Mouse (Mus musculus) forebrain, postnatal 0 days (tissue): ENCODE measurements around the gene Ablim2. TPM values are rescaled to one million over a fixed set of nuclear protein-coding genes. Genes with fewer than 3 reads are reported as not detected.

ENCODE experiments used
- ATAC-seq: fragments of 200-750 bp; cut with Nextera tagmentation; 2 replicates; pipeline ENCODE4 v1.8.0; 2017; ENCODE audit warnings: mild to moderate bottlenecking, moderate library complexity
- DNase-seq: peaks from one replicate; pipeline ENCODE4 v3.0.0-alpha.2; 2015
- H3K27ac ChIP-seq: fragments of 300-500 bp; sonication (generic); 2 replicates; pipeline ENCODE4 v1.5.1; 2014; ENCODE audit warnings: low read depth, mild to moderate bottlenecking, antibody characterized with exemption, low read length, moderate library complexity, mixed read lengths
- H3K27me3 ChIP-seq: fragments of 300-500 bp; sonication (generic); 2 replicates; pipeline ENCODE4 v1.6.1; 2014; ENCODE audit warnings: mild to moderate bottlenecking, low read length, mixed read lengths; ENCODE audit not compliant: insufficient read depth
- H3K36me3 ChIP-seq: fragments of 300-500 bp; sonication (generic); 2 replicates; pipeline ENCODE4 v1.6.1; 2014; ENCODE audit warnings: mild to moderate bottlenecking, moderate library complexity; ENCODE audit not compliant: insufficient read depth
- H3K4me1 ChIP-seq: fragments of 300-500 bp; sonication (generic); 2 replicates; pipeline ENCODE4 v1.6.1; 2014; ENCODE audit warnings: antibody characterized with exemption; ENCODE audit not compliant: insufficient read depth
- H3K4me2 ChIP-seq: fragments of 300-500 bp; sonication (generic); 2 replicates; pipeline ENCODE4 v1.6.1; 2014; ENCODE audit warnings: low read depth, mild to moderate bottlenecking, moderate library complexity
- H3K4me3 ChIP-seq: fragments of 300-500 bp; sonication (generic); 2 replicates; pipeline ENCODE4 v1.5.1; 2014; ENCODE audit warnings: low read depth, low read length, mixed read lengths
- H3K9ac ChIP-seq: fragments of 300-500 bp; sonication (generic); 2 replicates; pipeline ENCODE4 v1.6.1; 2014; ENCODE audit warnings: mild to moderate bottlenecking
- H3K9me3 ChIP-seq: fragments of 300-500 bp; sonication (generic); 2 replicates; pipeline ENCODE4 v1.6.1; 2016; ENCODE audit warnings: low read length
- CTCF ChIP-seq: sonication (generic); IDR thresholded peaks from 2 replicates; pipeline ENCODE4 v1.5.1; 2016; ENCODE audit warnings: antibody characterized with exemption, control low read depth, low read depth
- WGBS: fragments of 180-500 bp; shearing (Covaris S2); extraction: QIAGEN DNeasy Blood & Tissue Kit; methylation state at CpG from one replicate; pipeline ENCODE4 v1.1.7; 2014; 5-methylcytosine and 5-hydroxymethylcytosine counted together
- polyA plus RNA-seq: library from polyadenylated mRNA; unstranded; fragments of >200 nt; fragmentation: Nextera tagmentation; extraction: Ambion mirVana; gene quantifications from 2 replicates; pipeline ENCODE4 v1.2.1, GENCODE M21; 2015
- total RNA-seq: library from RNA; depleted of rRNA; stranded (reverse); fragments of >200 nt; gene quantifications from 2 replicates; pipeline ENCODE4 v1.2.3, GENCODE M21; 2014

The Ablim2 gene
- total and polyA plus RNA-seq, 2 experiments from 2014 or later: 18.2 to 20.6 TPM

DNA sequence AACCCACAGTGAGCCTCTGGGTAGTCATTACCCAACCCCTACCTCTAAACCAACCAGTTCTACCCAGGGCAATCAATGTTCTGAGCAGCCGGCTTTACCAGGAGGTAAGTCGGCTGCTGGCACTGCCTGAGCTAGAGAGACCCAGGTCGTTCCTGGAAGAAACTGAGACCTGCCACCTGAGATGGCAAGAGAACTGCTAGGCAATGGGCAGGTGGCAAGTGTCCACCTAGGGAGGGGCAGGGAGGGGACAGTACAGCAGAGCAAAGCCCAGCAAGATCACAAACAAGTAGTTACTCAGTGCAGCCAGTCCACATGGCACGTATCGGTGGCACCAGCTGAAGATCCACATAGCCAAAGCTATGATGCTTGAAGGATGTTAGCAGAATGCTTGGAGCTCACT lies 118.6 kb downstream of the Ablim2 start:
- WGBS: 89% methylated on average over 5 of the region's 5 CpGs
- DNase-seq (no peak), ATAC-seq (no peak)
- no peak overlapping the region for H3K27ac ChIP-seq
- H3K4me2 ChIP-seq: no peak overlapping the region
- no peaks in the 10 kb centered on the region for H3K36me3 ChIP-seq
- no peak overlapping the region for H3K9ac ChIP-seq
- no peaks in the 10 kb centered on the region for H3K9me3 ChIP-seq
- H3K27me3 ChIP-seq: no peaks in the 10 kb centered on the region; the same call in 1 of the 2 replicates
- H3K4me3 ChIP-seq: no peak overlapping the region
- peaks cover 16% of the 10 kb centered on the region for H3K4me1 ChIP-seq
- no peak for TF ChIP-seq CTCF

DNA sequence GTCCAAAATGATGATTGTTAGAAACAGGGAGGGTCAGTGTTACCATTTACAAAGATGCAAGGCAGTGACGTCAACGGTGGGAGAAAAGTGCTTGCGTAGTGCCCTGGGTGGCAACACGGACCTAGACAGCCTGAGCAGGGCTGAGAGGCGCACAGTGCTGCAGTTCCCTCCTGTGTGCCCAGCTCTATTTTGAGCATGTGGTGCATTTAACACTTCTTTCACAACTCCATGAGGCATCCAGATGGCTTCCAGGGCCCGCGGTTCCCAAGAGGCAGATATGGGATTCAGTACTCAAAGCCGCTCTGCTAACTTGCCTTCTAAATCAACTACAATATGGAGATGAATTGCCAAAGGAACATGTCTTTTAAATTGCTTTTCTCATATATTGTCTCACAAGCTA lies 121.5 kb downstream of the Ablim2 start:
- Histone ChIP-seq H3K36me3 (no peaks in the 10 kb centered on the region), H3K27me3 (no peaks in the 10 kb centered on the region; the same call in 1 of the 2 replicates), H3K4me2 (no peak overlapping the region), H3K4me3 (no peak overlapping the region), H3K4me1 (peaks cover 16% of the 10 kb centered on the region), H3K9me3 (no peaks in the 10 kb centered on the region), H3K9ac (no peak overlapping the region), H3K27ac (no peak overlapping the region)
- TF ChIP-seq CTCF: no peak
- 60% methylated on average over 8 of the region's 8 CpGs for WGBS
- ATAC-seq (peak; percentile 96), DNase-seq (peak; percentile 89)

DNA sequence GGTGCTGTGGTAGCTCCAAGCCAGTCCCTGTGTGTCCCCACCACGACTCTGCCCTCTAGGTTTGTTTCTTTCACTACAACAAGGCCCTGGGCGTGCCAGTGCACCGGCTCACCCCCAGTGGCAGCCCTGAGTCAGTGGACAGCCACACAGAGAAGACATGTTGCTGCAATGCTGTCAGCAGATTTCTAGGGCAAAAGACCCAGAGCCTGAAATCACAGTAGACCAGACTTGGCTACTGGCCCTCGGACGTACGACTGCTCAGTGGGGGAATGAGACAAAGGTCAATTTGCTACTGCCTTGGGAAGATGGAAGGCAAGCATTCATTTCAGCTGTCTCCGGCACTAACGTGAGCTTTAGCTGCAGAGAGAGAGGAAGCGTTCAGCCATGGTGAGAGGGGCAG lies 124.7 kb downstream of the Ablim2 start:
- Histone ChIP-seq H3K36me3 (no peaks in the 10 kb centered on the region), H3K4me2 (no peak overlapping the region), H3K9me3 (no peaks in the 10 kb centered on the region), H3K4me1 (peaks cover 16% of the 10 kb centered on the region), H3K9ac (no peak overlapping the region), H3K27me3 (no peaks in the 10 kb centered on the region), H3K27ac (no peak overlapping the region), H3K4me3 (no peak overlapping the region)
- TF ChIP-seq CTCF: no peak
- ATAC-seq (no peak), DNase-seq (no peak)
- 59% methylated on average over 9 of the region's 9 CpGs for WGBS

DNA sequence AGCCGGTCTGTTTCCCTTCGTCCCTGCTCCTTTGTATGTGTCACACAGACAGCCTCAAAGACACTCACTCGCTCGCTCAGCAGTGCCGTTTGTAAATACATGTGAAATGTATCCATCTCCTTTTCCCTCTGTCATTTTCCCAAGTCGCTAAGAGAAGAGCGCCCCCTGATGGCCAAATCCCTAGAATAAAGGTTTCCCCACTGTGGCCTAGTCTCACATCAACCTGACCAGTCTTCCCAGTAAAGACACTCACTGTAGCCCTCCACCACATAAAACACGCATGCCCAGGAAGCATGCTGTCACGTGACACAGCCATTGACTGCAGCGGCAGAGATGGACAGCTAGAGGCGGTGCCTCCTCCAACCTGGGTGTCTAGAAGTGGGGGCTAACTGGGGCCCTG lies 126.6 kb downstream of the Ablim2 start:
- ATAC-seq (peak; percentile 36; the same call in 1 of the 2 replicates), DNase-seq (peak; percentile 58)
- Histone ChIP-seq H3K36me3 (no peaks in the 10 kb centered on the region), H3K9me3 (no peaks in the 10 kb centered on the region), H3K27me3 (no peaks in the 10 kb centered on the region), H3K27ac (no peak overlapping the region), H3K9ac (no peak overlapping the region), H3K4me3 (no peak overlapping the region), H3K4me1 (0 out of 2 replicates have a peak, but pooled peaks cover 8% of the 10 kb centered on the region), H3K4me2 (no peak overlapping the region)
- TF ChIP-seq CTCF: peak; percentile 62
- WGBS: 35% methylated on average over 11 of the region's 11 CpGs

DNA sequence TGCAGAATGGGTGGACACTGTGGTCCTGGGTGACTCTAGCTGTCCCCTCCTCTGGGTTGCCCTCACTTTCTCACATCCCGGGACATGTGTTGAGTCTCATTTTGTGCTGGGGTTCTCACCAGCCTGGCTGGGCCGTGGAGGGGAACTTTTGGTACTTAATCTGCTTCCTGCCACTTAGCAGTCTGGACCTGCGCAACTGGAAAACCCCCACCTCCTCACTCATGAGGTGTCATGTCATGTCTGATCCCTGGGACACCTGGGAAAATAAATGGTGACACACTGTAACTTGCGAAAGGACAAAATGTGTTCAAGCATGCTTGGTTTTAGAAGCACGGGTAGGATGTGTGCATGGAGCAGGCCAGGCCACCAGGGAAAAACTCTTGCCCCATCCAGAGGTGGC lies 127.0 kb downstream of the Ablim2 start:
- 91% methylated on average over 5 of the region's 5 CpGs for WGBS
- TF ChIP-seq CTCF: no peak
- ATAC-seq (no peak), DNase-seq (no peak)
- H3K4me2 ChIP-seq: no peak overlapping the region
- no peaks in the 10 kb centered on the region for H3K36me3 ChIP-seq
- H3K4me3 ChIP-seq: no peak overlapping the region
- no peaks in the 10 kb centered on the region for H3K9me3 ChIP-seq
- no peak overlapping the region for H3K9ac ChIP-seq
- no peaks in the 10 kb centered on the region for H3K27me3 ChIP-seq
- H3K4me1 ChIP-seq: 0 out of 2 replicates have a peak, but pooled peaks cover 7% of the 10 kb centered on the region
- H3K27ac ChIP-seq: no peak overlapping the region

DNA sequence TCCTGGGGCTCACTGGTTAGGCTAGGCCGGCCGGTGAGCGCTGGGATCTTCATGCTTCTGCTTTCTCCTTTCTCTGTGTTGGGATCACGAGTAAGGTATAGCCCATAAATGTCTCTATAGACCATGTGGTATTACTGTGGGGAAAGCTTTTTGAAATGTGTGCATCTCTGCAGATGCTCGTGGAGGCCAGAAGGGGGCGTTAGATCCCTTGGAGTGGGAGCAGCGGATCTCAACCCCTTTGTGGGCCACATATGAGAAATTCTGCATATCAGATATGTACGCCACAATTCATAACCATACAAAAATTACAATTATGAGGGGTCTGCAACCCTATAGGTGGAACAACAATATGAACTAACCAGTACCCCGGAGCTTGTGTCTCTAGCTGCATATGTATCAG lies 131.3 kb downstream of the Ablim2 start:
- H3K9ac ChIP-seq: no peak overlapping the region
- H3K9me3 ChIP-seq: no peaks in the 10 kb centered on the region
- H3K4me3 ChIP-seq: no peak overlapping the region
- TF ChIP-seq CTCF: peak; percentile 71
- H3K4me1 ChIP-seq: no peaks in the 10 kb centered on the region
- H3K27me3 ChIP-seq: no peaks in the 10 kb centered on the region
- ATAC-seq: no peak
- WGBS: 56% methylated on average over 9 of the region's 9 CpGs
- H3K36me3 ChIP-seq: no peaks in the 10 kb centered on the region
- no peak overlapping the region for H3K27ac ChIP-seq
- H3K4me2 ChIP-seq: no peak overlapping the region
- DNase-seq: peak; percentile 53

DNA sequence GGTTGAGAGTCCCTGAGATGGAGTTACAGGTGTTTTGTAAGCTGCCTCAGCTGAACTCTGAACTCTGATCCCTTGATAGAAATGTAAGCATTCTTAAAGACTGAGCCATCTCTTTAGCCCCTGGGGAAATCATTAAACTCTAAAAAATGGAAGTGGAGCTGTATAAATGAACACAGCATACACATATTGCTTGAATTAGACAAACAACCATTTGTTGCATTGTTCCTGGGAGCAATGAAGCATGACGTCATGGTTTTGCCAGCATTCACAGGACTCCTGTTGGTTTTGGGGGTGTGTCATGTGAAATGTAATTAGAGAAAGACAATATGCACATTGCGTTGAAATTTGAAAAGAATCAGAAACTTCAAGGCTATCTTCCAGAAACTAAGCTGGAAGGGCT lies 132.0 kb downstream of the Ablim2 start:
- Histone ChIP-seq H3K27ac (no peak overlapping the region), H3K9me3 (no peaks in the 10 kb centered on the region), H3K9ac (no peak overlapping the region), H3K4me2 (no peak overlapping the region), H3K4me3 (no peak overlapping the region), H3K4me1 (no peaks in the 10 kb centered on the region), H3K36me3 (no peaks in the 10 kb centered on the region), H3K27me3 (no peaks in the 10 kb centered on the region)
- no peak for DNase-seq
- 12% methylated on average over 2 of the region's 2 CpGs for WGBS
- no peak for TF ChIP-seq CTCF
- no peak for ATAC-seq
